Mouse (Mus musculus) limb, embryonic 14.5 days (tissue): ENCODE measurements at regions not wholly inside any gene's neighbourhood (a gene's known extent, or its start where the extent isn't known, plus 50 kb on each side); places are given as distances from the start of the nearest gene placed in this dataset.

Experiments
- ATAC-seq: fragments of 200-750 bp; cut with Nextera tagmentation; 2 replicates; pipeline ENCODE4 v1.8.0; 2017; ENCODE audit warnings: low read depth, moderate number of reproducible peaks, moderate TSS enrichment; ENCODE audit not compliant: low FRiP score
- DNase-seq: peaks from one replicate; pipeline ENCODE4 v3.0.0-alpha.2; 2015; ENCODE audit warnings: low spot score
- H3K27ac ChIP-seq: fragments of 300-500 bp; sonication (generic); replicated peaks from 2 replicates; pipeline ENCODE4 v1.5.1; 2014; ENCODE audit warnings: low read depth, mild to moderate bottlenecking, low read length, moderate library complexity, mixed read lengths
- H3K27me3 ChIP-seq: fragments of 300-500 bp; sonication (generic); 2 replicates; pipeline ENCODE4 v1.6.1; 2014; ENCODE audit warnings: low read length, mixed read lengths; ENCODE audit not compliant: control insufficient read depth, insufficient read depth
- H3K36me3 ChIP-seq: fragments of 300-500 bp; sonication (generic); 2 replicates; pipeline ENCODE4 v1.6.1; 2014; ENCODE audit warnings: mild to moderate bottlenecking, low read length, moderate library complexity, mixed read lengths; ENCODE audit not compliant: control insufficient read depth, insufficient read depth
- H3K4me1 ChIP-seq: fragments of 300-500 bp; sonication (generic); 2 replicates; pipeline ENCODE4 v1.6.1; 2014; ENCODE audit warnings: antibody characterized with exemption, low read length, mixed read lengths; ENCODE audit not compliant: control insufficient read depth, insufficient read depth
- H3K4me2 ChIP-seq: fragments of 300-500 bp; sonication (generic); replicated peaks from 2 replicates; pipeline ENCODE4 v1.6.1; 2014; ENCODE audit warnings: low read depth, mild to moderate bottlenecking, low read length, moderate library complexity; ENCODE audit not compliant: severe bottlenecking
- H3K4me3 ChIP-seq: fragments of 300-500 bp; sonication (generic); replicated peaks from 2 replicates; pipeline ENCODE4 v1.5.1; 2014; ENCODE audit warnings: low read length
- H3K9ac ChIP-seq: fragments of 300-500 bp; sonication (generic); 2 replicates; pipeline ENCODE4 v1.6.1; 2014; ENCODE audit warnings: mild to moderate bottlenecking, low read depth, low read length, moderate library complexity; ENCODE audit not compliant: severe bottlenecking
- H3K9me3 ChIP-seq: fragments of 300-500 bp; sonication (generic); 2 replicates; pipeline ENCODE4 v1.6.1; 2016; ENCODE audit warnings: low read length; ENCODE audit not compliant: control insufficient read depth
- POLR2A ChIP-seq: fragments of 200-500 bp; IDR thresholded peaks from 2 replicates; pipeline ENCODE4 v1.8.0; 2012; ENCODE audit warnings: inconsistent platforms, mild to moderate bottlenecking, moderate library complexity, borderline replicate concordance; ENCODE audit not compliant: insufficient read depth, insufficient read length; ENCODE audit errors: extremely low read depth
- WGBS: fragments of 180-500 bp; shearing (Covaris S2); extraction: QIAGEN DNeasy Blood & Tissue Kit; methylation state at CpG from one replicate; pipeline ENCODE4 v1.1.7; 2014; 5-methylcytosine and 5-hydroxymethylcytosine counted together

DNA sequence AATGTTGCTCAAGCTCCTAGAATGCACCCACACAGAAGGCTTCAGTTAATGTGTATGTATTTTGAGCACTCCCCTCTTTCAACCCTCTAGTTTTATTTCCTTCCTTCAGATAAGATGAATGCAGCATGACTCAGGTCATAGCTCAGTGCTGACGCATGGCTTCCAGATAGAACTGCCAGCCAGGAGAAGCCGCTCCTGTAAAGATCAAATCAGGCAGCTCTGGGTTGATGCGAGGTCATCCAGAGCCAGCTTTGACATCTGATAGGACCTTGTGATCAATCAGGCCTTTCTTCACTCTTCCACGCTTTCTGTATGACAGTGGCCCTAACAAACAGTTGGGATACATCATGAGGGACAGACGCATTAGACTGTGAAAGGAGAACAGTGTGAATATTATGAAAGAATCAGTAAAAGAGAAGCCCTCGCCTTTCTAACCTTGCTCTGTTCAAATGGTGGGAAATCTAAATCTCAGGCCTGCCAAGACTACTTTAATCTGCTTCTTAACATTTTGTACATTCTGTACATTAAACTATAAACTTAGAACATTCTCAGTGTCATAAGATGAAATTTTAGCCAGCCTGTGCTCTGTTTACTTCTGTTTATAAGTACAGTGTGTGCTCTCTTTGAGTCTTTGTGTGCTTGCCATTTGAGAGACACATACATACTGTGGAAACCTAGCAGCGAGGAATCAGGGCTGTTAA, 807.9 kb upstream of the Tbl1xr1 start:
- H3K4me1 ChIP-seq = no peaks in the 10 kb centered on the region
- 72% methylated on average over 7 of the region's 7 CpGs for WGBS
- DNase-seq (peak; percentile 5), ATAC-seq (no peak)
- no peaks in the 10 kb centered on the region for H3K9me3 ChIP-seq
- TF ChIP-seq POLR2A = no peak
- H3K4me2 ChIP-seq = no peak overlapping the region
- no peak overlapping the region for H3K27ac ChIP-seq
- no peak overlapping the region for H3K4me3 ChIP-seq
- H3K9ac ChIP-seq = no peak overlapping the region
- H3K27me3 ChIP-seq = no peaks in the 10 kb centered on the region
- no peaks in the 10 kb centered on the region for H3K36me3 ChIP-seq

DNA sequence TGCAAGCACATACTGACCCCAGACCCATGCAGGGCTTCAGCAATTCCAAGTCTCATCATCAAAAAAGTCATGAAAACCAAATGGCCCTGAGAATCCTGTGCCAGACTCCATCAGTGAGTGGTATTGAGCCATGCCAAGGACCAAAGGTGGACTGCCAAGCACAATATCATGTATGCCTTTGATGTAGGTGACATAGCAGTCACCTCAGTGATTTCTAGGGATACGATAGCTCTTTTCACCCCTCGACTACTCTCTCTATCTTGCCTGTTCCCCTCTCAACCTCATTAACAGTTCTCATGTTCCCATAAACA, 807.4 kb upstream of the Tbl1xr1 start:
- no peak overlapping the region for H3K9ac ChIP-seq
- no peak overlapping the region for H3K27ac ChIP-seq
- TF ChIP-seq POLR2A = no peak
- no peak overlapping the region for H3K4me3 ChIP-seq
- no peaks in the 10 kb centered on the region for H3K27me3 ChIP-seq
- no peak for ATAC-seq
- H3K4me2 ChIP-seq = no peak overlapping the region
- no peaks in the 10 kb centered on the region for H3K9me3 ChIP-seq
- H3K36me3 ChIP-seq = no peaks in the 10 kb centered on the region
- no peaks in the 10 kb centered on the region for H3K4me1 ChIP-seq
- WGBS = 66% methylated on average over 2 of the region's 2 CpGs
- DNase-seq = no peak

- H3K9me3 ChIP-seq = no peaks in the 10 kb centered on the region
- no peak overlapping the region for H3K9ac ChIP-seq
- H3K27me3 ChIP-seq = no peaks in the 10 kb centered on the region
- TF ChIP-seq POLR2A = no peak
- no peak overlapping the region for H3K4me2 ChIP-seq
- H3K4me3 ChIP-seq = no peak overlapping the region
- DNase-seq (no peak), ATAC-seq (no peak)
- no peaks in the 10 kb centered on the region for H3K36me3 ChIP-seq
- no peaks in the 10 kb centered on the region for H3K4me1 ChIP-seq
- no peak overlapping the region for H3K27ac ChIP-seq
- 84% methylated on average over 3 of the region's 3 CpGs for WGBS
Measured at GRCm38 (mm10) chr3:21270788-21271187, 805.7 kb upstream of the Tbl1xr1 start.

- H3K4me1 ChIP-seq = no peaks in the 10 kb centered on the region
- H3K9me3 ChIP-seq = no peaks in the 10 kb centered on the region
- H3K27ac ChIP-seq = no peak overlapping the region
- ATAC-seq (no peak), DNase-seq (no peak)
- no peak overlapping the region for H3K9ac ChIP-seq
- H3K4me3 ChIP-seq = no peak overlapping the region
- 88% methylated on average over 4 of the region's 4 CpGs for WGBS
- no peak for TF ChIP-seq POLR2A
- no peaks in the 10 kb centered on the region for H3K27me3 ChIP-seq
- H3K4me2 ChIP-seq = no peak overlapping the region
- H3K36me3 ChIP-seq = no peaks in the 10 kb centered on the region
Measured at GRCm38 (mm10) chr3:21272219-21272618, 804.2 kb upstream of the Tbl1xr1 start.

GRCm38 (mm10) chr3:21292774-21293173, 783.7 kb upstream of the Tbl1xr1 start:
- Histone ChIP-seq H3K27ac (no peak overlapping the region), H3K4me3 (no peak overlapping the region), H3K9me3 (no peaks in the 10 kb centered on the region), H3K4me2 (no peak overlapping the region), H3K9ac (no peak overlapping the region), H3K27me3 (no peaks in the 10 kb centered on the region), H3K4me1 (no peaks in the 10 kb centered on the region), H3K36me3 (no peaks in the 10 kb centered on the region)
- ATAC-seq = no peak
- no peak for DNase-seq
- no peak for TF ChIP-seq POLR2A
- 88% methylated on average over 1 of the region's 1 CpGs for WGBS

GRCm38 (mm10) chr3:21293308-21293707, 783.1 kb upstream of the Tbl1xr1 start:
- Histone ChIP-seq H3K4me3 (no peak overlapping the region), H3K36me3 (no peaks in the 10 kb centered on the region), H3K27me3 (no peaks in the 10 kb centered on the region), H3K9ac (no peak overlapping the region), H3K4me2 (no peak overlapping the region), H3K27ac (no peak overlapping the region), H3K9me3 (no peaks in the 10 kb centered on the region), H3K4me1 (no peaks in the 10 kb centered on the region)
- no peak for TF ChIP-seq POLR2A
- DNase-seq (peak; percentile 10), ATAC-seq (no peak)
- WGBS = 53% methylated on average over 2 of the region's 2 CpGs
